Mouse (Mus musculus): Measurements from ENCODE around the gene Pmp22. TPM values are rescaled to one million over a fixed set of nuclear protein-coding genes. Genes with fewer than 3 reads are reported as not detected.

Pmp22 gene
- polyA plus RNA-seq, 1 experiment from 2014 or later = 120 TPM

DNA sequence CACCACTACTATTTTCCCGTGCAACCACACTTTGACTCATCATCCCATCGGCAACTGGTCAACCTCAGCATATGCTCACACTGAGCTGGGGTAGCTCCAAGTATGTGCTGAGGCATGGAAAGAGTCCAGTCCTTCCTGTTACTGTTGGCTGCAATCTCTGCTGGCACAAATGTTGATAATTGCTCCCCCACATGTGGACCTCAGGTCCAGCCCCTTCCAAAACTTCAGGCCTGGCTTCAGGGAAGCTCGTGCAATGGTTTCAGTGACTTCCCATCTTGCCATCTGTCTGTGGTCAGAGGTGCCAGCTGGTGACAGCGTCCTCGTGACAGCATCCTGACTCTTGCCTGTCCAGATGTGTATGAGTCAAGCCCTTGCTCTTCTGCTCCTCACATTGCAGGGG lies 44.8 kb downstream of the Pmp22 start:
- Histone ChIP-seq H3K9ac (ENCODE audit: low read length) (no peak overlapping the region), H3K4me2 (ENCODE audit: low read length) (no peak overlapping the region), H3K4me1 (replicated peaks; ENCODE audit: control insufficient read depth, insufficient read depth, low read length) (peaks cover 13% of the 10 kb centered on the region), H3K9me3 (ENCODE audit: control insufficient read depth, low read length) (no peaks in the 10 kb centered on the region; the same call in 1 of the 2 replicates), H3K4me3 (ENCODE audit: low read depth, low read length) (no peak overlapping the region), H3K27ac (ENCODE audit: low read depth) (no peak overlapping the region), H3K27me3 (replicated peaks; ENCODE audit: control insufficient read depth, insufficient read depth, low read length) (no peaks in the 10 kb centered on the region), H3K36me3 (ENCODE audit: control insufficient read depth, insufficient read depth, low read length) (no peaks in the 10 kb centered on the region)
- 81% methylated on average over 5 of the region's 5 CpGs for WGBS
- ATAC-seq (replicated peaks; ENCODE audit: low FRiP score, low TSS enrichment, low read depth) = no peak
- no peak for DNase-seq (ENCODE audit: low spot score)

DNA sequence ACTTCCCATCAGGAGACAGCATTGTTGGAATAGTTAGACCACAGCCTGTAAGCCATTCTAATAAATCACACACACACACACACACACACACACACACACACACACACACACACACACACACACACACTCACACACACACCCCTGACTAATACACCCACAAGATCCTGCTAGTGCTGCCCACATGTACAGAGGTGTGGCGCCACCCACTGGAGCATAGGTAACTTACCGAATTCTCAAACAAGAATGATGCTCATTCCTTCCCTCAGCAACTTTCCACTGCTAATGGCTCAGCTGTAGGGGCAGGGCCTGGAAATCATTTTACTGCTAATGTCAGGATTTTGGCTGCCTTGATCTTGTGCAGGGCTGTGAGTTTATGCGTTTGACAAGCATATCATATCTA lies 46.5 kb downstream of the Pmp22 start:
- Histone ChIP-seq H3K27me3 (replicated peaks; ENCODE audit: control insufficient read depth, insufficient read depth, low read length) (no peaks in the 10 kb centered on the region), H3K4me3 (ENCODE audit: low read depth, low read length) (no peak overlapping the region), H3K36me3 (ENCODE audit: control insufficient read depth, insufficient read depth, low read length) (no peaks in the 10 kb centered on the region), H3K9ac (ENCODE audit: low read length) (no peak overlapping the region), H3K9me3 (ENCODE audit: control insufficient read depth, low read length) (no peaks in the 10 kb centered on the region; the same call in 1 of the 2 replicates), H3K4me1 (replicated peaks; ENCODE audit: control insufficient read depth, insufficient read depth, low read length) (no peaks in the 10 kb centered on the region), H3K4me2 (ENCODE audit: low read length) (no peak overlapping the region), H3K27ac (ENCODE audit: low read depth) (no peak overlapping the region)
- 32% methylated on average over 3 of the region's 3 CpGs for WGBS
- DNase-seq (ENCODE audit: low spot score) (no peak), ATAC-seq (replicated peaks; ENCODE audit: low FRiP score, low TSS enrichment, low read depth) (peak; percentile 36; the same call in 1 of the 2 replicates)

GRCm38 (mm10) chr11:63176416-63176815 lies 47.6 kb downstream of the Pmp22 start:
- no peak overlapping the region for H3K9ac ChIP-seq (ENCODE audit: low read length)
- H3K4me1 ChIP-seq (replicated peaks; ENCODE audit: control insufficient read depth, insufficient read depth, low read length) = no peaks in the 10 kb centered on the region
- no peaks in the 10 kb centered on the region; the same call in 1 of the 2 replicates for H3K9me3 ChIP-seq (ENCODE audit: control insufficient read depth, low read length)
- no peak for ATAC-seq (replicated peaks; ENCODE audit: low FRiP score, low TSS enrichment, low read depth)
- no peak for DNase-seq (ENCODE audit: low spot score)
- H3K4me3 ChIP-seq (ENCODE audit: low read depth, low read length) = no peak overlapping the region
- no peaks in the 10 kb centered on the region for H3K27me3 ChIP-seq (replicated peaks; ENCODE audit: control insufficient read depth, insufficient read depth, low read length)
- WGBS = 79% methylated on average over 7 of the region's 7 CpGs
- H3K27ac ChIP-seq (ENCODE audit: low read depth) = no peak overlapping the region
- H3K36me3 ChIP-seq (ENCODE audit: control insufficient read depth, insufficient read depth, low read length) = no peaks in the 10 kb centered on the region
- no peak overlapping the region for H3K4me2 ChIP-seq (ENCODE audit: low read length)

DNA sequence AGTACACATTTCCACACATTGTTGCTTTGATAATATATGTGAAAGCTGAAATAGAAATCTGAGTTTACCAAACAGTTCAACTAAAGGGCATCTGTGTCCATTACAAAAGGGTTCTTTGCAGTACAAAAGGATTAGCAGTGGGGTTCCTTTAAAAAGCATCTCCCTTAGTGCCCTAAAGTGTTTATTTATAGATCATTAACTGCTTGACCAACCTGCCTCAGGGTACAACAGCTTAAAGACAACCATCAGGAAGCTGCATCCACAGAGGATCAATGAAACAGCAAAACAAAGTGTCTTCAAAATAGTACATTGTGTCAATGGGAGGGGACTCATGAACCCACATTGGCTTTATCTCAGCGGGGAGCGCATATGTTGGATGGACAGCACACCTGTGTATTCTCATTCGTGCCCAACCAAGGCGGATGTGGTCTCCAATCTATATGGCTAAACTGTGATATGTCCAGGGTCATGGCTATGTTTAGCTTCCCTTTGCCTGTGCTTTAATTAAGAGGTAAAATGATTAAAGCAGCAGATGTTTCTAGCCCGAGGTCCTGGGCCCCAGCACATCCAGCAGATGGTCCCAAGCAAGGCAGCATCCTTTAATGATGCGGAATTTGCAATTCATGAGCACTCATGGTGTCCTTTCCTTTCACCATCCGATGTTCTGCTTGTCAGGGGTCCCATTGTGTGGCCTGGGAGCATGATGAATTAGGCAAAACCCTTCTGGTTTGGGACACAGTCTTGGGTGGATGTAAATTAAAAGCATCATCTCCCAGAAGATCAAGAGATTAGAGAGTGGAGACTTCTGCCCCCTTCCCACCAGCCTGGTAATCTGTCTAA lies 51.7 kb downstream of the Pmp22 start:
- Histone ChIP-seq H3K27me3 (replicated peaks; ENCODE audit: control insufficient read depth, insufficient read depth, low read length) (no peaks in the 10 kb centered on the region), H3K4me3 (ENCODE audit: low read depth, low read length) (no peak overlapping the region), H3K4me2 (ENCODE audit: low read length) (no peak overlapping the region), H3K27ac (ENCODE audit: low read depth) (no peak overlapping the region), H3K36me3 (ENCODE audit: control insufficient read depth, insufficient read depth, low read length) (no peaks in the 10 kb centered on the region), H3K4me1 (replicated peaks; ENCODE audit: control insufficient read depth, insufficient read depth, low read length) (no peaks in the 10 kb centered on the region), H3K9ac (ENCODE audit: low read length) (no peak overlapping the region), H3K9me3 (ENCODE audit: control insufficient read depth, low read length) (no peaks in the 10 kb centered on the region)
- ATAC-seq (replicated peaks; ENCODE audit: low FRiP score, low TSS enrichment, low read depth) (no peak), DNase-seq (ENCODE audit: low spot score) (no peak)
- WGBS = 66% methylated on average over 7 of the region's 7 CpGs

DNA sequence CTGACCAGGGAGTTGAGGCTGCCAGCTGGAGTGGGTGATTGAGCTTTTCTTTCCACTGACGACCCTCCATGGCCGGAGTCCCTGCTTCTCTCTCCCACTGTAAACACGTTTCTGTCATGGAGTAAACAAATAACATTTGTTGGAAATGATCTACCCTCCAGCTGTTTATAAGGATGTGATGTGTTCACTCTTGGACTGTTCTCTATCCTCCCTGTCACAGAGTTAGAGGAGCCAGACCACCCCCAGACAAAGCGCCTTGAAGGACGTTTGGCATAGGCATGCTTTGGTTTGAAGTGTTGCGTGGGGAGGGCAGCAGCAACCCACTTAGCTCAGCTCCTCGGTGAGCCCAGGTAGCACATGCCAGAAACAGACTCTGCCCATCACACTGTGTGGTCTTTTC lies 60.0 kb downstream of the Pmp22 start:
- Histone ChIP-seq H3K9me3 (ENCODE audit: control insufficient read depth, low read length) (no peaks in the 10 kb centered on the region), H3K4me3 (ENCODE audit: low read depth, low read length) (no peak overlapping the region), H3K9ac (ENCODE audit: low read length) (no peak overlapping the region), H3K27ac (ENCODE audit: low read depth) (no peak overlapping the region), H3K36me3 (ENCODE audit: control insufficient read depth, insufficient read depth, low read length) (no peaks in the 10 kb centered on the region), H3K4me1 (replicated peaks; ENCODE audit: control insufficient read depth, insufficient read depth, low read length) (no peaks in the 10 kb centered on the region; the same call in 1 of the 2 replicates), H3K4me2 (ENCODE audit: low read length) (no peak overlapping the region), H3K27me3 (replicated peaks; ENCODE audit: control insufficient read depth, insufficient read depth, low read length) (no peaks in the 10 kb centered on the region)
- DNase-seq (ENCODE audit: low spot score) (no peak), ATAC-seq (replicated peaks; ENCODE audit: low FRiP score, low TSS enrichment, low read depth) (no peak)
- 44% methylated on average over 7 of the region's 7 CpGs for WGBS

- Histone ChIP-seq H3K4me3 (ENCODE audit: low read depth, low read length) (no peak overlapping the region), H3K36me3 (ENCODE audit: control insufficient read depth, insufficient read depth, low read length) (no peaks in the 10 kb centered on the region), H3K9ac (ENCODE audit: low read length) (no peak overlapping the region), H3K4me1 (replicated peaks; ENCODE audit: control insufficient read depth, insufficient read depth, low read length) (no peaks in the 10 kb centered on the region), H3K27me3 (replicated peaks; ENCODE audit: control insufficient read depth, insufficient read depth, low read length) (no peaks in the 10 kb centered on the region), H3K4me2 (ENCODE audit: low read length) (no peak overlapping the region), H3K27ac (ENCODE audit: low read depth) (no peak overlapping the region), H3K9me3 (ENCODE audit: control insufficient read depth, low read length) (peaks cover 14% of the 10 kb centered on the region; the same call in 1 of the 2 replicates)
- DNase-seq (ENCODE audit: low spot score) (no peak), ATAC-seq (replicated peaks; ENCODE audit: low FRiP score, low TSS enrichment, low read depth) (no peak)
- 50% methylated on average over 4 of the region's 4 CpGs for WGBS
These were observed 69.3 kb downstream of the Pmp22 start for GRCm38 (mm10) chr11:63198070-63198469.

DNA sequence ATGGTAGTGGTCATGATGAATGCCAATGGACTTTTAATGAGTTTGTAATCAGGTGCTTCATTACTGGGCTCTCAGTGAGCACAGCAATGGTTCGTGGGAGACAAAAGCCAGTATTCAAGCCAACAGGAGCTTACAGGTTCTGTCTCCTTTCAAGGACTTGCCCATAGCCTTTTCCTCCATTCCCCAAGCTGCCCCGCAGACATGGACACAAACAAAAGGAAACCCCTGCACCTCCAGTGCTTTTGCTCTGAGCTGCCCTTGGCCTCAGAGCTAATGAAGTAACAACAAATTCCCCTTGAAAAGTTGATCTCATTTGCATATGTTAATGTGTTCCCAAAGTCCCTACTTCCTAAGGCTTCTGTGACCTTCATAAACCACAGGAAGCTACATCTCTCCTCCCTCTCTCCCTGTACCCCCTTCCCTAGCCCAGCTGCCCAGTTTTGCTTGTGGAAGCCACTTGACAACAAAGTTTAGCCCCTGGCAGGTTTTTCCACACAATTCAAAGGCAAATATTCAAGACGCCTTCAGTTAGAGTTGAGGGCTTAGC lies 73.3 kb downstream of the Pmp22 start:
- peaks cover 19% of the 10 kb centered on the region for H3K9me3 ChIP-seq (ENCODE audit: control insufficient read depth, low read length)
- no peaks in the 10 kb centered on the region for H3K4me1 ChIP-seq (replicated peaks; ENCODE audit: control insufficient read depth, insufficient read depth, low read length)
- H3K9ac ChIP-seq (ENCODE audit: low read length) = no peak overlapping the region
- no peak overlapping the region for H3K4me2 ChIP-seq (ENCODE audit: low read length)
- H3K27ac ChIP-seq (ENCODE audit: low read depth) = no peak overlapping the region
- H3K27me3 ChIP-seq (replicated peaks; ENCODE audit: control insufficient read depth, insufficient read depth, low read length) = no peaks in the 10 kb centered on the region
- WGBS = 80% methylated on average over 3 of the region's 3 CpGs
- H3K36me3 ChIP-seq (ENCODE audit: control insufficient read depth, insufficient read depth, low read length) = no peaks in the 10 kb centered on the region
- DNase-seq (ENCODE audit: low spot score) (peak; percentile 24), ATAC-seq (replicated peaks; ENCODE audit: low FRiP score, low TSS enrichment, low read depth) (no peak)
- no peak overlapping the region for H3K4me3 ChIP-seq (ENCODE audit: low read depth, low read length)

Measured in intestine, embryonic 14.5 days (tissue).